Mouse (Mus musculus) urinary bladder, adult 18-20 months (tissue): ENCODE measurements at regions not wholly inside any gene's neighbourhood (a gene's known extent, or its start where the extent isn't known, plus 50 kb on each side); places are given as distances from the start of the nearest gene placed in this dataset.

Experiments used
- DNase-seq, 2 experiments: peaks; one replicate each; pipeline ENCODE4 v3.0.0; 2022; ENCODE audit warnings: low spot score in 2 of 2, mixed read lengths in 2 of 2

DNA sequence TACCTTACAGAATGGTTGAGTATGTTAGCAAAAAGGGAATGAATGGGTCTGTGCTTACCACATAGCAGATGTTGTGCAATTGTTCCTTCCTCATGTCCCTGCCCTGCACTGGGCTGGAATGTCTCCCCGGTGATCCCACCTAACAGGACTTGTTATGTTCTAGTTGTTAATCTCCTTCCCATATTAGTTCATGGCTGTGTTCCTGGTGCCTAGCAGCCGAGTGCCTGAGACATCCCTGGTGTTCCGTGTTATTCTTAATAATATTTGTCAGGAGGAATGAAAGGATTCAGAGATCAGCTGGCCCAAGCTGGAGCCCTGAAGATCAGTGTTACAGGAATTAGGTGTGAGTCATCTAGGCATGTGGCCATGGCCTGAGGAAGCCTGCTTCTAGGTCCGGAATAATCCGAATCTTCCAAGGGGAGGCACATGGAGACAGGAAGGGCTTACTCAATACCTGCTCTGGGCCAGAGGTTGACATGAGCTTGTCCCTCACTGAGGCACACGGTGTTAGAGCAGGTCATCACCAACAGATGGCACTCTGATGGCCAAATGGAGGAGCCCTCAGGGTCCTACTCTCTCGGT, 171.2 kb downstream of the 4933412E24Rik start:
- DNase-seq, result peak in 1 of 2 experiments; percentile 50

- no peak for DNase-seq
Observed at GRCm38 (mm10) chr15:59836631-59837030, 179.8 kb downstream of the 4933412E24Rik start.

DNA sequence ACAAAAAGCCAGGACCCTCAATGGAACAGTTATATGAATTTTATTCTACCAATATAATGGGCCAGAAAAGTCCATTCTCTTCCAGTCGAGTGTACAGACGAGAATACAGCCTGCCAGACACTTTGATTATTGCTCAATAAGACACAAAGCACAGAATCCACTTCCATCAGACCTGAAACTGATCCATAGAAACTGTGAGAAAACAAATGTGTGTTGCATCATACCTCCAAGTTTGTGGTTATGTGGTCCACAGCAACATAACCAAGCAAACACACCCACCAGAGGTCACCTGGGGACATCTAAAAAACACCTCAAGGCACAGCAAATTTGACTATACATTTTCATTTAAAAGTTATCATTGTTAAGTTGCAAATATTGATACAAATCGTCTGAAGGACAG, 183.2 kb downstream of the 4933412E24Rik start:
- no peak for DNase-seq

DNA sequence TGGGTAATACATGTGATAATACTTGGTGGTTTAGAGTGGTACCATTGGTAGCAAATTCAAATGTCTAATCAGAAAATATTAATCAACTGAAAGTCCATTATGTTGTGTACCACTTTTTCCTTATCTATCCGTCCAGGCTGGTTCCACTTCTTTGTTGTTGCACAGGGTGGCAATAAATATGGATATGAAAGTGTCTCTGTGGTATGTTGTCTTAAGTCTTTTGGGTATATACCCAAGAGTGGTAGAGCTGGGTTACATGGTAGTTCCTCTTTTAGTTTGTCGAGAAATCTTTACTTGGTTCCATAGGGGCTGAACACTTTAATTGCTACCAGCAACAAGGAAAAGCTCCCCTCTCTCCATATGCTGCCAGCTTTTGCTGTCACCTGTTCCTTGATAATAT, 184.9 kb downstream of the 4933412E24Rik start:
- DNase-seq, result no peak

DNA sequence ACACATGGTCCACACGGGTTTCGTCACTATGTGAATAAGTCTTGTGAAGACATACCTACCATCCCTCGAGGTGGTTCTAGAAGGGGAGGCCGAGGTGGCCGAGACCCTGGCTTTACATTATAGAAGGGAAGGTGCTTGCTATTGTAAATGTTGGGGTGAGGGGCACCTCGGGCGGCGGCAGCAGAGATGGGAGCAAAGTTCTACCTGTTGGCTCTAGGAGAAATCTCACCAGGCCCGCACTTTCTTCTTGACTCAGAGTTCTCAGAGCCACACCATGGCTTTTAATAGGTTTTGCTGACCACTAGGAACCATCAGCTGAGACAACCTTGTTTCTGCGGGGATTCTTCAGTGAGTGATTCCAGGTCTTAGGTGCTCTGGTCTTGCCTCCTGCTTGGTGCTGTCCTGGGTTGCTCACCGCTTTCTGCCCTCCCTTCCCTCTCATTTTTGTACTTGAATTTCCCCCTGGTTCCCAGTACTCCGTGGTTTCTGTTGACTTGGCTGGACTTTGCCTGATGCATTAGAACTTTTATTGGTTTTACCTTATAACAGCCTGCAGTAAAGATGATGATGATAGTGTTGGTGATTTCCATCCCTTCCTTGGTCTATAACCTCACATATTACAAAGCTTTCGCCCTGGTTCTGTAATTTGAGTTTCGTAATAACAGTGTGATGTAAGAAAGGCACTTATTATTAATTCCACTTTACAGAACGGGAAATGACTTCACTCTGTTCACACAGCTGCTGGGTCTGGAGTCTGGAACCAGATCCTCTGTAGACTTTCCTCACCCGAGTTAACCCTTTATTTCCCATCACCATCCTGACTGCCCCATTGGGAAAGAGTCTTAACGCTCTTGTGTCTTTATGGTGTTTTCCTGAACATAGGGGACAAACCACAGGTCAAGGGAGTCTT, 185.6 kb downstream of the 4933412E24Rik start:
- DNase-seq, result no peak

- peak; percentile 59 to 61 for DNase-seq
Observed at GRCm38 (mm10) chr15:59828421-59828820, 188.0 kb downstream of the 4933412E24Rik start.

DNA sequence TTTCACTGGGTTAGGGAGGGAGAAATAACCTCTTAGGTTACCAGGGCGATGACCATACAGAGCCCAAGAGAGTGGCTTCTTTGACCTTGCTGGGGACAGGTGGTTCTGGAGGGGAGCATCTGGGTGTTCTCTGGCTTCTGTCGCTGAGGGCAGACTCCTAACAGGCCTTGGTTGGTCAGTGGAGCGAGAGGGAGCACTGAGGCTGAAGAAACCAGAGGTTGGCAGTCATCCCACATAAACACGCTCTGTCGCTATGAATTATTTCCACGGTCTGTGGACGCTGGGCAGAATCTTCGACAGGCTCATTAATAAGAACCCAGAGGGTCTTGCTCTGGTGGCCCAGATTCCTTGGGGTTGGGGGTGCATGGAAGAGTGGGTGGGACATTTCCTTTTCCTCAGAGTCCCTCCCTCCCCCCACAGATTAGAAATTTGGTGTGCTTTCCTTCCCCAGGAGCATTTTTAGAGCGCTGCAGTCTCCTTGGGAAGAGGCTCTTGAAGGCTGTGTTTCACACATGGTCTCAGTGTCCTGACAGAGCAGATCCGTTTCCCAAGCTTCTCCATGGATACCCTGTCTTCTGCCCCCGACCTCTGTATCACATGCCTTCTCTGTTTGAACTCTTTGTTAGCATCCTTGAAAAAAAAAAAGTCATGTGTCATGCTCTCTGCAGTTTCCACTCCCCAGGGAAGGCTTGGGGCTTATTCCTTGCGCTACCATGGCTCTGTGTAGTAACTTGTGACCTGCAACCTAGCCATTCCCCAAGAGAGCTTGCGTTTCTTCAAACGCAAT, 190.1 kb downstream of the 4933412E24Rik start:
- no peak for DNase-seq

DNA sequence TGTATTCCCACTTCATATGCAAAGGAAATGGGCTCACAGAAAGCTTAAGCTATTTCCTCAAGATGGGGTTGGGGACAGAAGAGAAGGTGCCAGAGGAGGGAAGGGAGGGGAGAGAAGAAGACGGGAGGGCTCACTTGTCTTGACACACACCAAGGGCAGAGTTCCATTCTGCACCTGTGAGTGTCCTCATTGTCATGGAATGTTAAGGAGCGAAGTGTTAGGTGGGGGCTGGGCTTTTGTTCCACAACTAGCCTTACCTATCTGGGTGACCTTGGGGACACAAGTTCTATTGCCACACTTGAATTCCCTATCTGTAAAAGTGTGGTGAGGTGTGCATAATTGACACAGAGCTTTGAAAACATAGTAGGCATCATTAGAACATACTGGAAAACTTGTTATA, 192.5 kb downstream of the 4933412E24Rik start:
- DNase-seq, result no peak

DNA sequence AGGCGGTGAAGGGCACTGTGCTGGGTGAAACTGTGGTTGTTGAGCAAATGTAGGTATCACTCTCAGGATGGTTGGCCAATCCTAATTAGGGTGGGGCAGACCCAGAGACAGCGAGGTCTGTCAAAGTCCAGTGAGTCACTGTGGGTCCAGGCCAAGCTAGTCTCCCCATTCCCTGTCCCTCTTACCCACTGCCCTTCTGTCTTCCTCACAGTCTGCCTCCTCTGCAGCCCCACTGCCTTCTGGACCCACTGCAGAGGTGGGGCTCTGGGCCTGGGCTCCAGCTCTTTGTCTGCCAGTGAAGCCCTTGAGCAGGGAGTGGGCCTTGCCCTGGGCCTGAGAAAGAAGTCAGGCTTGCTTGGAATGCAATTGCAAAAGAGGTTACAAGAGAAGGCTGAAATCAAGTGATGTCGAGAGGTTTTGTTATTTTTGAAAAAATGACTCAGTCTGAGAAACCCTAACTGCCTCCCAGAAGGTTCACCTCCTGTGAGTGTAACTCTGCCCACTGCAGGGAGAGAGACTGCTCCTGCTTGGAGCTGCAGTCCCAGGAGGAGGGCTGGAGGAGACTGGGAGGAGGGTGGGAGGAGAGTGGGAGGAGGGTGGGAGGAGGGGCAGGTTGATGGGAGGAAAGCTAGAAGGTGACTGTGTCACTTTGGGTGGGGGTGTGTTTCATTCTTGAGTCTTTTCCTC, 193.3 kb downstream of the 4933412E24Rik start:
- peak; percentile 28 to 41 for DNase-seq

DNA sequence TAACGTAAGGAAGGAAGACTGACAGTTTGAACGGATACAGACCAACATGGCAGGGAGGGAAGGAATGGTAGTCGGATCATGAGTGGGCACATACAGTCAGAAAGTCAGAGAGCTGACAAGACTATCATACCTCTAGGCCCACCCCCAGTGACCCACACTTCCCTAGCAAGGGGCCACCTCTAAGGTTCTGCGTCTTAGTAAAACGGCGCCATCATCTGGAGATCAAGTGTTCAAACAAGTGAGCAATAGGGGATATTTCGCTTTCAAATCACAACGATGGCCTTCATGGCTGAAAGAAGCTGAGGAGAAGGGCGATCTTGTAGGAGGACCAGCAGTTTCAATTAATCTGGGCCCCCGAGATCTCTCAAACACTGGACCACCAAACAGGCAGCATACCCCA, 196.1 kb downstream of the 4933412E24Rik start:
- no peak for DNase-seq

DNA sequence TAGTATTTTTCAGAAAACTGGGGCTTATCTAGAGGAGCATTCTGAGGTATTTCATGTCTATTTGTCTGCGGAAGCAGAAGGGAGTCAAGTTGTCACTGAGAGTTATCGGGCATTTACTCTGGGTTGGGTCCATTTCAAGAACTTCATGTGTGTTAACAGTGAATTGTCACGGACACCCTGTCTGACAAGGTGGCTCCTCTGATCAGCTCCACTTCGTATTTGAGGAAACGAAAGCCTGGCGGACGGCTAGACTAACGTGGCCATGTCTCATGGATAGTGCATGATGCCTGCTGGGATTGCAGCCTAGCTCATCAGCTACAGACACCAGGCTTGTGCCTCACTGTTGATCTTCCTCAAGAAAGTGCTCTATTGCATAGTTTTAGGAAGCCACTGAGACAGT, 200.4 kb downstream of the 4933412E24Rik start:
- no peak for DNase-seq

GRCm38 (mm10) chr15:59811566-59811965, 204.8 kb downstream of the 4933412E24Rik start:
- DNase-seq, result no peak

DNA sequence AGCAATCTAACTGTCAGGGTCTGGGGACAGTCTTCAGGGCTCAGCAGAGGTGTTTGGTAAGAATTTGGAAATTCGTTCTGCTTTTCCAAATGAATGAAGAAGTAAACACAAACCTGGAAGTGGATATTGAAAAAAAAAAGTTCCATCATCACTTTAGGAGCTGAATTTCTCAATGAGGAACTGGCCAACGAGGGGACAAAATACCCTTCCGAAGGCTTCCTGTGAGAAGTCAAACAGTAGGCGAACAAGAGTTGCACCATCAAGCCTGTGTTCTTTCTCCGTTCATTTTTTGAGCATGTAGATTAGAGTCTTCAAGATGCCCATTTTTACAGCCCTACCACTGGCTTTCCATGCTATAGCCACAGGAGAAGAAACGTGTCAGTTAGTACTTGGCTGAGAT, 207.1 kb downstream of the 4933412E24Rik start:
- no peak for DNase-seq

DNA sequence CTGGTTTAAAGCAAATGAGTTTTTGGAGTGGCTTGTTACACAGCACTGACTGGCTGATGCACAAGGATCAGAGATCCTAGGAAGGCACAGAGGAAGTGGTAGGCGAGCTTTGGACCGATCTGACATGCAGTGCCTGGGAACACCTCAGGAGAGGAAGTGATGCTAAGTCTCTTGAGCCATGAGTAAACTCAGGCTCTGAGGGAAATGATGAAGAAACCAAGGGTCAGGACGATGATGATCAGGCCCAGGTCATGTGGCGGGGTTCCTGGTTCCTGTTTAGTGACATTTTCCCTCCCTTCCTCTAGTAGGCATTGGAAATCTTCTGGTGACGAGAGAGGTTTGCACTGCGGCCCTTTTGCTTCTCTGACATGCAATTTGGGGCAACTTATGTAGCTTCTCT, 208.7 kb downstream of the 4933412E24Rik start:
- no peak for DNase-seq

DNA sequence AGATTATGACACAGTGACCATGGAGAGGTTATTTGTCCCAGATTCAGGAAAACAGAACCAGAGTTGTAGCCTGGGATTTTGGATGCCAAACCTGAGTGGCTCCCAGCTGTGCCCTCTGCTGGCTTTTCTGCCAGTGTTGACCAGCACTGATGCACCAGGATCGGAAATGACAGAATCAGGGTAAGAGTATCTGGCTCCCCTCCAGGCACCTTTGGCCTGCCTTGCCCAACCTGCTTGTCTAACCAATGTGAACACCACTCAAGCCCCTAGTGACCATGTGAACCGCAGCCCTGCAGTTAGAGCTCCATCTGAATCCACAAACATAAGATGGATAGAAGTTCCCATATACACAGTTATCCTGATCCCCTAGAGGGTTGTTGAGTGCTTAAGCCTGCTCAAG, 210.6 kb downstream of the 4933412E24Rik start:
- DNase-seq, result no peak

- no peak for DNase-seq
Observed at GRCm38 (mm10) chr15:59804821-59805220, 211.6 kb downstream of the 4933412E24Rik start.

- no peak for DNase-seq
Observed at GRCm38 (mm10) chr15:59804394-59804793, 212.0 kb downstream of the 4933412E24Rik start.

DNA sequence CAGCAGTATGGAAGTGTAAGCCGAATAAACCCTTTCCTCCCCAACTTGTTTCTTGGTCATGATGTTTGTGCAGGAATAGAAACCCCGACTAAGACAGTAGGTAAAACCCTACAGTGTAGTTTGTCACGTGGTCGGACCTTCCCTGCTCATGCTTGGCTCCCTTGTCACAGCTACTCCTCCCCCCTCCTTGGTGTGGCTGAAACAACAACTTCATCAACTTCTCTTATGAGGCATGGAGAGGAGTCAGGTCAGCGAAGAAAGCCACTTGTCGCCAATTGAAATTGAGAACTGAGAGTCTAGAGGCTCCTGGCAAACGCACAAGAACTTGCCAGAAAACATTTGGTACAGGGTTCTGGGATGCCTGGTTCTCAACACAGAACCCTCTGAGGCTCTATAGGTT, 214.1 kb downstream of the 4933412E24Rik start:
- DNase-seq, result no peak

- no peak for DNase-seq
Observed at GRCm38 (mm10) chr15:59799124-59799815, 217.1 kb downstream of the 4933412E24Rik start.

DNA sequence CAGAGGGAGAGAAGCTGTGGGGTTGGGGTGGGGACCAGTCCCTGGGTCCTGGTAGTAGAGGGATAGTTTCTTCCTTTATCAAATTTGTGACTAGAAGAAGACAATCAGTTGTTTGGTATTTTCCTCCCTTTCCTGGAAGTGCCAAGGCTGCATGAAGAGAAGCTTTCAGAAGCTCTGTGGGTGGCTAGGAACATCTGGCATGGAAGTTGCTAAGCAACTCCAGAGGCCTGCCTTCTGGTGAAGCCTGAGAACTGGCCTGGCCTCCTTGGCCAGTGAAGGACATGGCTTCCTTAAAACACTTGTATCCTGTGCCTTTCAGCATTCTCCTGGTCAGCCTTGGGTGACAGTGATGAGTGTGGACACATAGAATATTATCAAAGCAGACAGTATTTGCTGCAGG, 217.9 kb downstream of the 4933412E24Rik start:
- no peak for DNase-seq

GRCm38 (mm10) chr15:59795717-59796116, 220.7 kb downstream of the 4933412E24Rik start:
- DNase-seq, result peak in 1 of 2 experiments; percentile 34
